Mouse (Mus musculus) heart, embryonic 10.5 days (tissue): ENCODE measurements around the gene Ccdc32. TPM values are rescaled to one million over a fixed set of nuclear protein-coding genes. Genes with fewer than 3 reads are reported as not detected.

Experiments used
- DNase-seq: peaks from one replicate; pipeline ENCODE4 v3.0.0-alpha.2; 2017; ENCODE audit warnings: low spot score
- H3K27ac ChIP-seq: fragments of 300-500 bp; sonication (generic); 2 replicates; pipeline ENCODE4 v1.5.1; 2016; ENCODE audit warnings: mild to moderate bottlenecking
- H3K27me3 ChIP-seq: fragments of 300-500 bp; sonication (generic); 2 replicates; pipeline ENCODE4 v1.6.1; 2016; ENCODE audit warnings: mild to moderate bottlenecking; ENCODE audit not compliant: poor library complexity, insufficient read depth, severe bottlenecking
- H3K36me3 ChIP-seq: fragments of 300-500 bp; sonication (generic); 2 replicates; pipeline ENCODE4 v1.6.1; 2016; ENCODE audit warnings: mild to moderate bottlenecking, moderate library complexity
- H3K4me1 ChIP-seq: fragments of 300-500 bp; sonication (generic); 2 replicates; pipeline ENCODE4 v1.6.1; 2016; ENCODE audit warnings: mild to moderate bottlenecking
- H3K4me3 ChIP-seq: fragments of 300-500 bp; sonication (generic); 2 replicates; pipeline ENCODE4 v1.5.1; 2016; ENCODE audit warnings: mild to moderate bottlenecking, moderate library complexity
- H3K9me3 ChIP-seq: fragments of 300-500 bp; sonication (generic); 2 replicates; pipeline ENCODE4 v1.6.1; 2016; ENCODE audit warnings: mild to moderate bottlenecking, moderate library complexity
- WGBS: fragments of 180-500 bp; shearing (Covaris S2); methylation state at CpG from one replicate; pipeline ENCODE4 v1.1.7; 2016; 5-methylcytosine and 5-hydroxymethylcytosine counted together
- polyA plus RNA-seq: library from polyadenylated mRNA; unstranded; fragments of >200 nt; fragmentation: Nextera tagmentation; extraction: Ambion mirVana; gene quantifications from 2 replicates; pipeline ENCODE4 v1.2.1, GENCODE M21; 2016

Gene Ccdc32
- polyA plus RNA-seq, 1 experiment from 2014 or later = 18.5 TPM

DNA sequence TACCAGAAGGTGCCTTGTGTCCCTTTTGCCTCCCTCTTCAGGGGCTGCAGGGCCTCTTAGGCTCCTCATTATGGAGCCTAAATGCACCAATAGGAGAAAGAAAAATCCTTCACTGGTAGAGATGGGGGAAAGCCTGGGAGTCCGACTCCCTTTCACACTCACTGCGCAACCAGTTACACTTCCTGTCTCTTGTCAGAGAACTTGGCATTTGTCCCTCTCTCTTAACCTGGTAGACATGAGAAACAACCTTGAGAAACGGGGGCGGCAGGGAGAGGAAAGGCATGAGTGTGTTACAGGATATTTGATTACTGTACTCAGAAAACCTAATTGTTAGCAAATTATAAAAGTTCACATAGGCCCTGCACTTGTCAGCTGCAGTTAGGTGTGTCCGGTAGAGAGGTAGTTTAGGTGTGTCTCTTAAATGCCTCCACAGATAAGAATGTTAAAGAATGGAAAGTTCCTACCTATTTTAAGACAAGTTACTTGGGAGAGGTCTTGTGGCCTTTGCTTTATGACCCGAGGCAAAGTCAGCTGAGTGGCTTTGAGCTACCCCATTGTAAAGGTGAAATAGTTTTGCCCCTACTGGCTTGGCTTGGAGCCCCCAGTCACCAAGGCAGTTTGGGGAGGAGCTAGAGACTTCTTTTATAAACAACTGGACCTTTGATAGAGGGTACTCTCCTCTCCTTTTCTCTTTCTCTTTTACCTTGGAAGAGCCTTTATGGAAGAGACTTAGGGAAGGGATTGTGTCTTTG, 30.9 kb downstream of the Ccdc32 start:
- Histone ChIP-seq H3K27ac (no peak overlapping the region), H3K27me3 (peaks cover 33% of the 10 kb centered on the region), H3K36me3 (no peaks in the 10 kb centered on the region), H3K4me3 (no peak overlapping the region), H3K4me1 (peaks cover 9% of the 10 kb centered on the region), H3K9me3 (no peaks in the 10 kb centered on the region)
- WGBS = 72% methylated on average over 6 of the region's 6 CpGs
- no peak for DNase-seq

DNA sequence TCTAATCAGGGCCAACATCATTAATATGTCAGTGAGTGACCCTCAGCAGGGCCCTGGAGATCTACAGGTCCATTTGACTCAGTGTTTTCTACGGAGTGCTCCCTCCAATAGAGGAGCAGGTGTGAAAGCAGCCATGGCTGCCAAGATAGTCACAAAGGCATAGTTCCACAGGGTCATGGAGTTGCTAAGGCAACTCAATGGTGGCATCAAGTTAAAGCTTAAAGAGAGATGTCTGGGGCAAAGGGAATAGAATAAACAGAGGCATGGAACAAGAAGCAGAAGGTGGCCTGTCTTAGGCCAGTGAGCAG, 32.4 kb downstream of the Ccdc32 start:
- Histone ChIP-seq H3K4me1 (peaks cover 9% of the 10 kb centered on the region), H3K4me3 (no peak overlapping the region), H3K27ac (no peak overlapping the region), H3K9me3 (no peaks in the 10 kb centered on the region), H3K27me3 (peaks cover 33% of the 10 kb centered on the region), H3K36me3 (no peaks in the 10 kb centered on the region)
- no peak for DNase-seq
- 63% methylated on average over 1 of the region's 1 CpGs for WGBS

DNA sequence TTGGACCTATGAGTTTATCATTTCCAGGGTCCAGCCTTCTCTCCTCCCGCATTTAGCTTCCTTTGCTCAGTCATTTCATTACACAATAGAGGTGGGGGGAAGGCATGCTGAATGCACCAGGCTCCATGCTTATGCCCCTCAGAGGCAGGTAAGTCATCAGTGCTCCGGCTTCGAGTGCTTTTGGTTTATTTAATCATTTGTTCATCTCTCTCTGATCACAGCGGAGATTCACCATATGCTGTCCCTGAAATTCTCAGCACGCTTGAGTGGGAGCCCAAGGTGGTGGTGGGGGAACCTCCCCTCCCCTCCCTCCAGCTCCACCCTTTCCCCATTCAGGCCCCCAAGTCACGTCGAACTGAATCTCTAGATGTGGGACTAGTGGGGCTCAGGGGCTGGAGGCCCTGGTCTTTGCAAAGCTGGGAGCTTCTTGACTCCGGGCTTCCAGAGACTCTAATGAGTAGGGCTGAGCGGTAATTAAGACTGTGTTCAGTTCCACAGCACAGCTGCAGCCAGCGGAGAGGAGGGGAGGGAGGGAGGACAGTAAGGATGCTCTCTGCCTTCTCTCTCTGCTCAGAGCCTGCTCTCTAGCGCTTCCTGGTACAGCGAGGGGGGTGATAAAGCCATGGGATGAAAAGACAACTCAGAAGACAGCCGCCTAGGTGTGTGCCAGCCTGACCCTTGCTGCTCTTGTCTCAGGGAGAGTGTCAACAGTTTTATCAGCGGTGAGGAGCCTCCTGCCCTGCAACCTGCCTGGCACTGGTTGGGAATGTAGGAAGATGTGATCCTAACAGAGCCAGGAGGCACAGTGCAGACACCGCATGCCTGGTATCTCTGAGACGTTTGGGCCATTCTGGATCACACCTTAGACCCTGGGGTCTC, 33.0 kb downstream of the Ccdc32 start:
- Histone ChIP-seq H3K4me3 (no peak overlapping the region), H3K27ac (no peak overlapping the region)
- 48% methylated on average over 16 of the region's 16 CpGs for WGBS

DNA sequence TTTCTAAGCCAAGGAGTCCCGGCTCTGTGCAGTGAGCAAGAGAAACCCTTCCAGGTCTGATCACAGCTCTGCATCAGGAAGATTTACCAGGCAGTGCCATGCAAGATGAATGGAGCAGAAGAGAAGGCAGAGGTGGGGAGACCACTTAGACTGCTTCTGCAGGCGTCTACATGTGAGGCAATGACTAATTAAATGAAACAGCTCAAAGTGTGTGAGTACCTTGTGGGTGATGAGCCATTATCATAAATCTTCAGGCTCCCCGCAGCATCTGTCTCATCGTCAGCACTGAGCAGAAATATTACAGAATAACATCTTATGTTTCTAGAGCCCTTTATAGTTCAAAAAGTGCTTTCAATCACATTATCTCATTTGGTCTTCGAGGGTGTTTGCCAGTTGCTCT, 33.7 kb downstream of the Ccdc32 start:
- 67% methylated on average over 5 of the region's 5 CpGs for WGBS
- peaks cover 9% of the 10 kb centered on the region for H3K4me1 ChIP-seq
- H3K4me3 ChIP-seq = no peak overlapping the region
- no peak for DNase-seq
- H3K36me3 ChIP-seq = no peaks in the 10 kb centered on the region
- H3K27me3 ChIP-seq = peaks cover 33% of the 10 kb centered on the region
- no peak overlapping the region for H3K27ac ChIP-seq
- no peaks in the 10 kb centered on the region for H3K9me3 ChIP-seq

More for the DNA sequence above, 33.0 kb downstream of the Ccdc32 start:
- DNase-seq = no peak
- Histone ChIP-seq H3K9me3 (no peaks in the 10 kb centered on the region), H3K27me3 (peaks cover 33% of the 10 kb centered on the region), H3K36me3 (no peaks in the 10 kb centered on the region), H3K4me1 (peaks cover 9% of the 10 kb centered on the region)

DNA sequence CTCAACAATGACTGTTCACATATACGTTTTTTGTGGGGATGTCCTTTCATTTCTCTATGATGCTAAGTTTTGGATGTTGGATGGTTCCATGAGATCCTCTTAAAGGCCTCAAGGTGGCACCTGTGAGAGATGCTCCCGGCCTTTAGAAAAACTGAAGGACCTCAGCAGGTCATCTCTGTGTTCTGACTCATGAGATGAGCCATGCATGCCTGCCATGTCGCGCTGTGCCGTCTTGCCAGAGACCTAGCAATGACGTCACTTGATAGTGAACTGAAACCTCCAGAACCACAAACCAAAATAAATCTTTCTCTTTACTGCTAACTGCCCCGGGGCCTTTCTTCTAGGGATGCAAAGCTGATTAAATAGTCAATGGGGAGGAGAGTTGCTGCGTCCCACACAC, 45.4 kb downstream of the Ccdc32 start:
- Histone ChIP-seq H3K4me3 (no peak overlapping the region), H3K36me3 (no peaks in the 10 kb centered on the region), H3K9me3 (no peaks in the 10 kb centered on the region), H3K4me1 (no peaks in the 10 kb centered on the region), H3K27me3 (0 out of 2 replicates have a peak, but pooled peaks cover 3% of the 10 kb centered on the region), H3K27ac (no peak overlapping the region)
- WGBS = 67% methylated on average over 8 of the region's 8 CpGs
- no peak for DNase-seq

DNA sequence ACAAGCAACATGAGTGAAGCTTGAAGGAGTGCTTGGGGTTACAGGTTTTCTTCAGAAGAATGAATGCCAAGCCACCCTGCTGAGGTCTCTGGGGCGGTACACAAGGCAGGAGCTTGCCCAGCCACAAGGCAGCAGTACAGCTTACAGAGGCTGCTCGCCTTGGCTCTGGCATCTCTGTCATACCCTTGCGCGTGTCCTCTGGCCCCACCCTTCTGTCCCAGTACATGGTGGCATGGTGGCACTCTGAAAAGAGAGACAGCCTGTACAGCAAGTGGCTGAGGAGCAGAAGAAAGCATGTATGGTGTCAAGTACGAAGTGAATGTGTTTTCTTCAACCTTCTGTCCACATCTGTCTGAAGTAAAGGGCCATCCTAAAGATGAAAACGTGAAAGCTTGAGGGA, 48.4 kb downstream of the Ccdc32 start:
- no peak for DNase-seq
- 78% methylated on average over 6 of the region's 6 CpGs for WGBS
- no peaks in the 10 kb centered on the region for H3K36me3 ChIP-seq

DNA sequence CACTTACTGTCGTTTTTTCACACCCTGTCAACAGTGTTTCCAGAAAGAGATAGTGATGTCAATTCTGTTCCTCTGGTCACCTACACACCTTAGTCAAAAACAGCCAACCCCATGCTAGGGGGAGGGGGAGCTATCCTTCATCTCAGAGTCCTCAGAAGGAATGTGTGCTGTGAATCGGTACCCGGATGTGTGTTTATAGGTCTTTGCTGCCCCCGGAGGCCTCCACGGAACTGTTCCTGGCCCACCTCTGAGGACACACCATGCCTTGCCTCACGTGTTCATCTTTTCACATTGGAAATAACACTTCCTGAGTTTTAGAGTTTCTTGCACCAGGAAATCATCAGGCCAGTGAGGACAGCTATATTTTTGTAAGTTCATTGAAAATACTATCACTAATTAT, 51.1 kb downstream of the Ccdc32 start:
- no peak for DNase-seq
- H3K36me3 ChIP-seq = no peaks in the 10 kb centered on the region
- WGBS = 20% methylated on average over 6 of the region's 6 CpGs
- peaks cover 45% of the 10 kb centered on the region for H3K27me3 ChIP-seq
- no peak overlapping the region for H3K27ac ChIP-seq
- no peak overlapping the region for H3K4me3 ChIP-seq
- H3K9me3 ChIP-seq = no peaks in the 10 kb centered on the region
- peaks cover 18% of the 10 kb centered on the region for H3K4me1 ChIP-seq

More for the DNA sequence above, 48.4 kb downstream of the Ccdc32 start:
- H3K4me3 ChIP-seq = no peak overlapping the region
- peaks cover 18% of the 10 kb centered on the region for H3K27me3 ChIP-seq
- peaks cover 12% of the 10 kb centered on the region for H3K4me1 ChIP-seq
- no peak overlapping the region for H3K27ac ChIP-seq
- H3K9me3 ChIP-seq = no peaks in the 10 kb centered on the region

DNA sequence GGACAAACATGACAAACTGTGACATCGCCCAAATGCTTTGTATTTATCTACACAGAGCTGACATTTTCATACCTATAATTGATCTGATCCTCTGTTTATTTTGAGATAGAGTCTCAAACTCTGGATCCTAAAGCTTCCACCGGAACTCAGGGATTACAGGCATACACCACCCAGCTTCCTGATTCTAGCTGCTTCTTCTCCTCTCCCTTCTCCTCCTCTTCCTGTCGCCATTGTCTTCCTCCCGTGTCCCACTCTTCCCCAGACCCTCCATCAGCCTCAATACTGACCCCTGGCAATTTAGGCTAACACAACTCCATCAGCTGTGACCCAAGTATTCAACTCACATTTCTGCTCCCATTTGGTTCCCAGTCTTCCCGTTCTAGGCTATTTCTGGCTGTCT, 52.3 kb downstream of the Ccdc32 start:
- peaks cover 18% of the 10 kb centered on the region for H3K4me1 ChIP-seq
- H3K27ac ChIP-seq = peak overlapping the region; percentile 87
- peak overlapping the region; percentile 76 for H3K4me3 ChIP-seq
- H3K27me3 ChIP-seq = peaks cover 45% of the 10 kb centered on the region
- no peaks in the 10 kb centered on the region for H3K36me3 ChIP-seq
- 11% methylated on average over 5 of the region's 5 CpGs for WGBS
- H3K9me3 ChIP-seq = no peaks in the 10 kb centered on the region
- DNase-seq = no peak

DNA sequence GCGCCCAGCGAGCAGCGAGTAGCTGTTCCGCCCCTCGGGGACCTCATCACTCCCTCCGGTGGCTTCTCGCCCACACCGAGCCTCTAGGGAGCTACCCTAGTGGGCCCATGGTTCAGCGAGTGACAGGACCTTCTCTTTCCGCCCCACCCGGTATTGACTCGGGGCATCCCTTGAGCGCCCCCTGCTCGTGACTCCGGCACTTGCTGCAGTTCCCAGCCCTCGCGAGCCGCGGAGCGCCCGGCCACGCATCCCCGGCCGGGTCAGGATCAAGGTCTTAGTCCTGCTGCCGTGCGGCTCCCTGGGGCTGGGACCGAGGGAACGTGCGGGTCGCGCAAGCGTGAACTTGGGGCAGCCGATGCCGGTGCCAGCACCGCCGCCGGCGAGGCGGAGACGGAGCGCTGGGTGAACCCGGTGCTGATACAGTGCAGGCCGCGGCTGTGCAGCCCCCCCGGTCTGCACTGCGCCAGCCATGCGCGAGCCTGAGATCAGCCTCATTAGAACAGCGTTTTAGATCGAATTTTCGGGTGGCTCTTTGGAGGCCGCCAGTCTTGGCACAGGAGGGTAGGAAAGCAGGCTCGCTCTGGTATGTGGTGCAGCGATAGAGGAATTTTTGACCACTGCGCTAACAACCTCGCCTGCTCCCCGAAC, 52.8 kb downstream of the Ccdc32 start:
- peak overlapping the region; percentile 76 for H3K4me3 ChIP-seq
- DNase-seq = peak; percentile 93
- WGBS = 1% methylated on average over 57 of the region's 57 CpGs
- H3K27me3 ChIP-seq = peaks cover 46% of the 10 kb centered on the region
- no peaks in the 10 kb centered on the region for H3K36me3 ChIP-seq
- peaks cover 18% of the 10 kb centered on the region for H3K4me1 ChIP-seq
- peak overlapping the region; percentile 87 for H3K27ac ChIP-seq
- no peaks in the 10 kb centered on the region for H3K9me3 ChIP-seq

DNA sequence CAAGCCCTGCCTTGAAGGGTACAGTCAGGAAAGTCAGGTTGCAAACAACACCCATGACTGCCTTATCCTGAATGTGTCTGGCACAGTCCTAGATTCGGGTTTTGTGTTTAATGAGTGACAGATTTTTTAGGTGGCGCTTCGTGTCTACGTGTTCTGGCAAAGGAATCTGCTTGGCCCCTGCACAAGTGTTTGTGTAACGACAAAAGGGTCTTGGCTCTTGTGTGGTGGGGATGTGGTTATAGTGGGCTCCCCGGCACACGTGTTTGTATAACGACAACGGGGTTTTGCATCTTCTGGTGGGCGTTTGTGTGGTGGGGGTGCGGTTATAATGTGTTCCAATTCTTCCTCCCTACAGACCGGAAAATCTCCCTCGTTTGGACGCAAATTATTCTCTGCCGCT, 53.3 kb downstream of the Ccdc32 start:
- Histone ChIP-seq H3K27ac (peak overlapping the region; percentile 87), H3K27me3 (peaks cover 51% of the 10 kb centered on the region), H3K36me3 (no peaks in the 10 kb centered on the region), H3K9me3 (no peaks in the 10 kb centered on the region), H3K4me1 (peaks cover 18% of the 10 kb centered on the region), H3K4me3 (peak overlapping the region; percentile 76)
- 10% methylated on average over 15 of the region's 15 CpGs for WGBS
- DNase-seq = no peak

DNA sequence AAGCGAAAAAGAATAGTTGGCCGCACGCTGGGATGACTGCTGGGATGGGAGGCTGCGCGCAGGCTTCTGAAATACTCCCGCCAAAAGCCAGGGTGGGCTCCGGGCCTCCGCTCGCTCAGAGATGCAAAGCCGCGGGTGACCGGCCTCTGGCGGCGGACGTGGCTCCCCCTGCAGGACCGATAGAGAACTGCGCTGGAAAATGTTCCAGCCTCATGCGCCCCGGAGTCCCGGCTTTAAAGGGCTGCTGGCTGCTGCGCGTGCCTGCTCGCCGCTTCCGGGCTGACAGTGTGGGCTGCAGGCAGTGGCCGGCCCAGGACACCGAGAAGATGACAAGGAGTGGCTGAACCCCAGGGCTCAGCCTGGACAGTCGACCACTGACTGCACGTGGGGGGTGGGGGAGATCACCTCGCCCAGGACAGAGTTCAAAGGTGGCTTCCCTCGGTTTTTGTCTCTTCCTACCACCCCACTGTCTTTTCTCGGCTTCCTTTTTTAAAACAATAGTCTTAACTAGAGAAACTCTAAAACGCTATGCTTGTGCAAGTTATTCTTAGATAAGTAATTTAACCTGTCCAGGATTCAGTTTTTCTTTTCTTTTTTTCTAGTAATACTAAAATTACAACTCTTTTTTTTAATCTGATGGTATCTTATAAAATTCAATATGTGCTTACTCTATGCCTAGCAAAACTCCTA, 56.4 kb downstream of the Ccdc32 start:
- peak; percentile 95 for DNase-seq
- H3K27ac ChIP-seq = peak overlapping the region; percentile 77
- no peaks in the 10 kb centered on the region for H3K36me3 ChIP-seq
- no peaks in the 10 kb centered on the region for H3K9me3 ChIP-seq
- H3K4me3 ChIP-seq = peak overlapping the region; percentile 49
- peaks cover 18% of the 10 kb centered on the region for H3K4me1 ChIP-seq
- WGBS = 1% methylated on average over 33 of the region's 33 CpGs
- H3K27me3 ChIP-seq = peaks cover 51% of the 10 kb centered on the region

DNA sequence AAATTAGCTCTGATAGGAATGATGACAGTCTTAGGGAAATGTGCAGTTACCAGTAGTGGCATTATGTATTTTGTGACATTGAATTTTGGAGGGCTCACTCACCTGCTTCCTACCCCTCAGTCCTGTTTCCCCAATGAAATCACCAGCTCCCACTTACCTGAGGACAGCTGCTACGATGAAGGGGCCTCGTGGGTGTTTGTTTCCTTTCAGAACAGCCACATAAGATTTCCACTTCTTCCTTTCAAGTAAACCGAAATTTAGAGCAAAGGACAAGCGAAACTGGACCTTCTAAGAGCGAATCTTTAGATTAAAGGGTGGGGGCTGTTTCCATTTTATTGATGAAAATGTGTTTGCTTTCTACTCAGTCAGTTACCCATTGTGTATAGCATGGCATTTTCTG, 57.1 kb downstream of the Ccdc32 start:
- H3K4me3 ChIP-seq = no peak overlapping the region
- H3K27ac ChIP-seq = no peak overlapping the region
- no peaks in the 10 kb centered on the region for H3K9me3 ChIP-seq
- WGBS = 72% methylated on average over 5 of the region's 5 CpGs
- DNase-seq = no peak
- H3K4me1 ChIP-seq = peaks cover 18% of the 10 kb centered on the region
- H3K36me3 ChIP-seq = no peaks in the 10 kb centered on the region
- peaks cover 43% of the 10 kb centered on the region for H3K27me3 ChIP-seq
